Mouse (Mus musculus) heart, postnatal 0 days (tissue): ENCODE results near the gene Ak7. TPM values are rescaled to one million over a fixed set of nuclear protein-coding genes. Genes with fewer than 3 reads are reported as not detected.

Experiments used
- ATAC-seq: fragments of 200-750 bp; cut with Nextera tagmentation; 2 replicates; pipeline ENCODE4 v1.8.0; 2017; ENCODE audit warnings: low read depth, moderate number of reproducible peaks, moderate library complexity; ENCODE audit not compliant: insufficient read depth
- DNase-seq: peaks from one replicate; pipeline ENCODE4 v3.0.0-alpha.2; 2016; ENCODE audit warnings: low spot score
- H3K27ac ChIP-seq: fragments of 300-500 bp; sonication (generic); 2 replicates; pipeline ENCODE4 v1.5.1; 2014; ENCODE audit warnings: low read depth, mild to moderate bottlenecking
- H3K27me3 ChIP-seq: fragments of 300-500 bp; sonication (generic); 2 replicates; pipeline ENCODE4 v1.6.1; 2014; ENCODE audit warnings: low read length, mixed read lengths; ENCODE audit not compliant: control insufficient read depth, insufficient read depth
- H3K36me3 ChIP-seq: fragments of 300-500 bp; sonication (generic); replicated peaks from 2 replicates; pipeline ENCODE4 v1.6.1; 2014; ENCODE audit warnings: low read length, mixed read lengths; ENCODE audit not compliant: control insufficient read depth, insufficient read depth
- H3K4me1 ChIP-seq: fragments of 300-500 bp; sonication (generic); 2 replicates; pipeline ENCODE4 v1.6.1; 2014; ENCODE audit warnings: antibody characterized with exemption; ENCODE audit not compliant: control insufficient read depth, insufficient read depth
- H3K4me2 ChIP-seq: fragments of 300-500 bp; sonication (generic); 2 replicates; pipeline ENCODE4 v1.6.1; 2014; ENCODE audit warnings: low read depth, mild to moderate bottlenecking, low read length, moderate library complexity
- H3K4me3 ChIP-seq: fragments of 300-500 bp; sonication (generic); 2 replicates; pipeline ENCODE4 v1.5.1; 2014; ENCODE audit warnings: low read depth, low read length
- H3K9ac ChIP-seq: fragments of 300-500 bp; sonication (generic); replicated peaks from 2 replicates; pipeline ENCODE4 v1.6.1; 2014; ENCODE audit warnings: low read depth, low read length, mixed read lengths
- H3K9me3 ChIP-seq: fragments of 300-500 bp; sonication (generic); replicated peaks from 2 replicates; pipeline ENCODE4 v1.6.1; 2016; ENCODE audit warnings: low read length; ENCODE audit not compliant: control insufficient read depth
- CTCF ChIP-seq: IDR thresholded peaks from 2 replicates; pipeline ENCODE4 v1.5.1; 2016; ENCODE audit warnings: antibody characterized with exemption, control low read depth, low read depth
- EP300 ChIP-seq: IDR thresholded peaks from 2 replicates; pipeline ENCODE4 v1.6.1; 2016; ENCODE audit warnings: antibody characterized with exemption, low read depth
- WGBS: fragments of 180-500 bp; shearing (Covaris S2); extraction: QIAGEN DNeasy Blood & Tissue Kit; methylation state at CpG from one replicate; pipeline ENCODE4 v1.1.7; 2014; 5-methylcytosine and 5-hydroxymethylcytosine counted together
- polyA plus RNA-seq: library from polyadenylated mRNA; unstranded; fragments of >200 nt; fragmentation: Nextera tagmentation; extraction: Ambion mirVana; gene quantifications from 2 replicates; pipeline ENCODE4 v1.2.1, GENCODE M21; 2015
- total RNA-seq: library from RNA; depleted of rRNA; stranded (reverse); fragments of >200 nt; gene quantifications from 2 replicates; pipeline ENCODE4 v1.2.3, GENCODE M21; 2014; ENCODE audit warnings: low replicate concordance

Gene Ak7
- total and polyA plus RNA-seq, 2 experiments from 2014 or later = 0.14 TPM; not detected in 1

DNA sequence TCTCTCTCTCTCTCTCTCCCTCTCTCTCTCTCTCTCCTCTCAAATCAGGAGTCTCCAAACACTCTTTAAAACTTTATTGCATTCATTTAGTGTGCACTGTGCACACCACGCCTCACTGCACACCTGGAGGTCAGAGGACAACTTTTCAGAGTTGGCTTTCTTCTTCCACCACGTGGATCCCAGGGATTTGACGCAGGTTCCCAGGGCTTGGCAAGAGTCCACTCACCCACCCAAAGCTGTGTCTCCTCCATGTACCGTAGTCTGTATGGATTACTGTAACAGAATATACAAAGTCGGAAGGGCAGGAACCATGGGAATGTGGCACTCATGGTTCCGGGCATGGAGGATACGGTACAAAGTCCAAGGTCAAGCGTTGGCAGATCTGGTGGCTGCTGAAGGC lies 33.9 kb downstream of the Ak7 start:
- Histone ChIP-seq H3K36me3 (no peaks in the 10 kb centered on the region), H3K9me3 (no peaks in the 10 kb centered on the region), H3K9ac (no peak overlapping the region), H3K4me1 (no peaks in the 10 kb centered on the region), H3K27me3 (no peaks in the 10 kb centered on the region), H3K27ac (no peak overlapping the region), H3K4me3 (no peak overlapping the region), H3K4me2 (no peak overlapping the region)
- TF ChIP-seq CTCF (no peak), EP300 (no peak)
- ATAC-seq (no peak), DNase-seq (no peak)
- WGBS = 90% methylated on average over 8 of the region's 8 CpGs

DNA sequence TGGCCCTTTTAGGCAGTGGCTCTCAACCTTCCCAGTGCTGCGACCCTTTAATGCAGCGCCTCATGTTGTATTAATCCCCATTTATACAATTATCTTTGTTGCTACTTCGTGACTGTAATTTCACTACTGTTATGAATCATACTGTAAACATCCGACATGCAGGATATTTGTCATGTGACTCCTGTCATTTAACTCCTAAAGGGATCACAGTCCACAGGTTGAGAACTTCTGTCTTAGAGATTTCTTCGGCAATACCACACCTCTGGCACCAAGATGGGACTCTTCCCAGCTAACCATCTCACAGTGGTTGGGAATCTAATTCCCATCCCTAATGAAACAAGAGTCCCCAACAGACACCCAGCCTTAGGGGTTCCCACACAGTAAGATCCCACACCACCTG lies 42.3 kb downstream of the Ak7 start:
- Histone ChIP-seq H3K9me3 (no peaks in the 10 kb centered on the region), H3K27ac (no peak overlapping the region), H3K4me2 (no peak overlapping the region), H3K9ac (no peak overlapping the region), H3K36me3 (no peaks in the 10 kb centered on the region), H3K27me3 (no peaks in the 10 kb centered on the region), H3K4me1 (no peaks in the 10 kb centered on the region), H3K4me3 (no peak overlapping the region)
- TF ChIP-seq EP300 = no peak
- TF ChIP-seq CTCF = no peak
- 65% methylated on average over 5 of the region's 5 CpGs for WGBS
- ATAC-seq (no peak), DNase-seq (no peak)

DNA sequence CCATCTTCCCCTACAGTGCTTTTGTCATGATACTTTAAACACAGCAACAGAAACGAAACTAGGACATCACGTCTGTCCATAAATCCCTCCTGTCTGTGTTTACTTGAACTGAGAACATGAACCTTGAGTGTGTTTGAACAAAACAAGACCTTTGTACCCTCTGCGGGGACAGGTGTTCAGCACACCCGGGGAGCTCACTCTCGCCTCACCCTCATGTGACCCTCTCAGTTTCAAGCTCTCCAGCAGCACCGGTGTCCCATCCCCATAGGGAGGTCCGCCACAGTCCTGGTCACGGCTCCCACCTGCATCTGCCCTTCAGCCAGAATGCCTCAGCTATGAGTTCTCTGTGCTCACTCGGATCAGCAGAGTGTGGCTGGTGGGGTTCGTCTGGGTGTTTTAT lies 48.0 kb downstream of the Ak7 start:
- H3K9ac ChIP-seq = no peak overlapping the region
- DNase-seq = no peak
- no peak overlapping the region for H3K4me2 ChIP-seq
- H3K9me3 ChIP-seq = no peaks in the 10 kb centered on the region
- H3K4me1 ChIP-seq = no peaks in the 10 kb centered on the region
- no peak overlapping the region for H3K4me3 ChIP-seq
- H3K27ac ChIP-seq = no peak overlapping the region
- no peak for ATAC-seq
- TF ChIP-seq CTCF (no peak), EP300 (no peak)
- 89% methylated on average over 10 of the region's 10 CpGs for WGBS
- H3K36me3 ChIP-seq = no peaks in the 10 kb centered on the region
- H3K27me3 ChIP-seq = no peaks in the 10 kb centered on the region

DNA sequence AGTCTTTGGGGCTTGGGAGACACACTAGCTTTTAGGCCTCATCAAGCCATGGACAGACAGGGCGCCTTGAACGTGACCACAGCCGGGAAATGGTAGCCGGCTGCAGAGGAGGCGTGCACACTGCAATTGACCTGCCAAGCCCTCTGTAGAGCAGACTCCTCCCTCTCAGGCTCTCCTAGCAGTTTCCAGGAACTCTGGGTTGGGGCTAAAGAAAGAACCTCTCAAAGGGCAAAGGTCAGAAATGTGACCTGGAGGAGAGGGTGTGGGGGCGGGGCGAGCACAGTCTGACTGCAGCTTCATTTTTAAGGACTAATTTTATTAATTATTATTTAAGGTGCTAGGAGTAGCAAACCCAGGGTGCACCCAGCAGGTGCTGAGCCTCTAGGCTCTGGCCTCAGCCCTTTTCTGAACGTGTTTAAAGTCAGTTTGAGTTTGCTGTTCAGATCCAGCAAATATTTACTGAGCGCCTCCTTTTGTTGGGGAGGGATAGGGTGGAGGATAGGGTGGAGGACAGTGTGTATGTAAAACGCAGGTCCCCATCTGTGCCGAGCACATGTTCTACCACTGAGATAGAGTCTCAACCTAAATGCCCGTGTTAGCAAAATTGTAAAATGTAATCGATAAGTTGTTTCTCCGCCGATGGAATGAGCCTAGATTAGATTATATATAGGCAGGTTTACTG lies 52.2 kb downstream of the Ak7 start:
- WGBS = 49% methylated on average over 15 of the region's 15 CpGs
- DNase-seq (no peak), ATAC-seq (no peak)

DNA sequence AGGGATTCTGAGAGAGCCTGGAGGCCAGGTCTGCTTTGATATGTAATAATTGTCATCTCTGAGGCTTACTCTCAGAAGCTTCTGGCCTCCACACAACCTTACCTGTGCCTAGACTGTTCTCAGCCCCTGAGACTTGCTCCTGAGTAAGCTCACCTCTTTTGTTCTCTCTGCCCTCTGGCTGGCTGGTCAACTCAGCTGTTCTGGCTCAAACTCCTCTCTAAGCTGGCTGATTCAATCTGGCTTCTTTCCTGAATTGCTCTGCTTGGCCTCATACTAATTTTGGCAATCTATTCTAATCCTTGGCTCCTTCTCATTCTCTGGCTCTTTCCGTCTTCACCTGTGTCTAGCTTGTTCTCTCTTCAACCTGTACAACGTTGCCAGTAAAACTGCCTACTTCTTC lies 53.1 kb downstream of the Ak7 start:
- Histone ChIP-seq H3K4me1 (no peaks in the 10 kb centered on the region), H3K9ac (no peak overlapping the region), H3K4me2 (no peak overlapping the region), H3K4me3 (no peak overlapping the region), H3K27ac (no peak overlapping the region), H3K36me3 (no peaks in the 10 kb centered on the region), H3K27me3 (no peaks in the 10 kb centered on the region), H3K9me3 (no peaks in the 10 kb centered on the region)
- WGBS = 62% methylated on average over 2 of the region's 2 CpGs
- TF ChIP-seq EP300 = no peak
- no peak for TF ChIP-seq CTCF
- DNase-seq = no peak
- no peak for ATAC-seq

More for the DNA sequence above, 52.2 kb downstream of the Ak7 start:
- no peak overlapping the region for H3K27ac ChIP-seq
- no peaks in the 10 kb centered on the region for H3K9me3 ChIP-seq
- no peaks in the 10 kb centered on the region for H3K36me3 ChIP-seq
- no peaks in the 10 kb centered on the region for H3K27me3 ChIP-seq
- H3K4me3 ChIP-seq = no peak overlapping the region
- TF ChIP-seq EP300 (no peak), CTCF (no peak)
- no peak overlapping the region for H3K4me2 ChIP-seq
- no peaks in the 10 kb centered on the region for H3K4me1 ChIP-seq
- H3K9ac ChIP-seq = no peak overlapping the region

DNA sequence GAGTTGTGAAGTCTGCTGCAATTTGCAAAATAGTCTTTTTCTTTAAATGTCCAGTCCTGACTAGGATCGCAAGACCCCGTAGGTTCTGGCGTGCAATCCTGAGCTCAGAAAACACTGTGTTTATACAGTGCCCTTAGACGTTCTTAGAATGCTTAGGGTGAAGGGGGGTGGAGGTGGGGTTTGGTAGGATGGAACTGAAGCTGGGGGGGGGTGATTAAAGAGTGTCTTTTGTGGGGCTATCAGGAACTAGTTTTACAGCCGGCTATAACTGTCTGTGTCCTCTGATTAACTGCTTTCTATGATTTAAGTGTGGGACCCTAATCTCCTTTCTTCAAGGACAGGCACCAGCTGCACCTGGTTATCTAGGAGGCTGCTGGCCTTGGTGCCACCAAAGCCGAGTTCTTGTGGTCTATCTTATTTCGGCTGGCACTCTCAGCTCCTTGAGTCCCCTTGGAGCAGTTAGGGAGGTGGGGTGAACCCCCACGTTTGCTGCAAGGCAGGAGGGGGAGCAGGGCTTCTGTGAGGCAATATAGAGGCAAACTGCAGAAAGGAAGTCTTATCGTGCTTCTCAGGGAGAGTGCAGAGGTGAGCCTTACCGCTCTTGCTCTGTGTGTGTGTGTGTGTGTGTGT lies 54.2 kb downstream of the Ak7 start:
- no peak for ATAC-seq
- DNase-seq = no peak
- Histone ChIP-seq H3K9ac (no peak overlapping the region), H3K27ac (no peak overlapping the region), H3K9me3 (no peaks in the 10 kb centered on the region), H3K27me3 (no peaks in the 10 kb centered on the region), H3K4me1 (no peaks in the 10 kb centered on the region), H3K4me2 (no peak overlapping the region), H3K4me3 (no peak overlapping the region), H3K36me3 (no peaks in the 10 kb centered on the region)
- TF ChIP-seq EP300 = no peak
- TF ChIP-seq CTCF = no peak
- WGBS = 42% methylated on average over 10 of the region's 10 CpGs
